Mouse (Mus musculus): ENCODE results near the gene Samm50. TPM values are rescaled to one million over a fixed set of nuclear protein-coding genes. Genes with fewer than 3 reads are reported as not detected.

Gene Samm50
- total and polyA plus RNA-seq, 3 experiments, result 55.3 to 132 (median 79.3) TPM

- Histone ChIP-seq H3K4me1 (ENCODE audit: control insufficient read depth in 1 of 2, insufficient read depth in 2 of 2) (peaks cover 3 to 43% of the 10 kb centered on the region in 2 experiments), H3K27ac (ENCODE audit: insufficient read depth, low read depth) (peak overlapping the region; percentile 53), H3K27me3 (replicated peaks) (no peaks in the 10 kb centered on the region), H3K4me2 (ENCODE audit: insufficient read depth, low read depth, poor library complexity, severe bottlenecking) (peak overlapping the region; percentile 82; the same call in 1 of the 2 replicates), H3K36me3 (replicated peaks in 1 of 2; ENCODE audit: control insufficient read depth in 1 of 2, insufficient read depth in 1 of 2, low read length in 1 of 2) (peaks cover 8 to 33% of the 10 kb centered on the region in 2 experiments), H3K9me3 (replicated peaks; ENCODE audit: low read length) (no peaks in the 10 kb centered on the region), H3K9ac (ENCODE audit: insufficient read depth, low read depth) (peak overlapping the region; percentile 81), H3K4me3 (replicated peaks in 1 of 3; ENCODE audit: low read depth in 2 of 3, low read length in 2 of 3, poor library complexity in 1 of 3) (peak overlapping the region; percentile 71 to 92 (median 80)), H3K79me2 (replicated peaks; ENCODE audit: control insufficient read depth, extremely low read depth, insufficient read depth, poor library complexity, severe bottlenecking) (peaks cover 7% of the 10 kb centered on the region)
- 0 out of 2 replicates have a peak, but pooled peaks have one; percentile 39 for TF ChIP-seq CHD1 (IDR thresholded peaks at IDR 0.05; ENCODE audit: low read depth, low read length)
- TF ChIP-seq JUND (conservative IDR thresholded peaks at IDR 0.05; ENCODE audit: low read depth, low read length), result no peak
- dilution Hi-C loops (cut with MboI; ENCODE audit: extremely low pct_ligation_motif_present, extremely low pct_unique_long_range_greater_than_20kb, low sequenced_read_pairs) (no loop called here), in situ Hi-C loops (cut with MboI; ENCODE audit: low pct_ligation_motif_present, low pct_unique_long_range_greater_than_20kb, low sequenced_read_pairs) (no loop called here)
- DNase-seq (ENCODE audit: extremely low read depth), result no peak
Observed at GRCm38 (mm10) chr15:84191724-84192057, 350 bp upstream of the Samm50 start.

DNA sequence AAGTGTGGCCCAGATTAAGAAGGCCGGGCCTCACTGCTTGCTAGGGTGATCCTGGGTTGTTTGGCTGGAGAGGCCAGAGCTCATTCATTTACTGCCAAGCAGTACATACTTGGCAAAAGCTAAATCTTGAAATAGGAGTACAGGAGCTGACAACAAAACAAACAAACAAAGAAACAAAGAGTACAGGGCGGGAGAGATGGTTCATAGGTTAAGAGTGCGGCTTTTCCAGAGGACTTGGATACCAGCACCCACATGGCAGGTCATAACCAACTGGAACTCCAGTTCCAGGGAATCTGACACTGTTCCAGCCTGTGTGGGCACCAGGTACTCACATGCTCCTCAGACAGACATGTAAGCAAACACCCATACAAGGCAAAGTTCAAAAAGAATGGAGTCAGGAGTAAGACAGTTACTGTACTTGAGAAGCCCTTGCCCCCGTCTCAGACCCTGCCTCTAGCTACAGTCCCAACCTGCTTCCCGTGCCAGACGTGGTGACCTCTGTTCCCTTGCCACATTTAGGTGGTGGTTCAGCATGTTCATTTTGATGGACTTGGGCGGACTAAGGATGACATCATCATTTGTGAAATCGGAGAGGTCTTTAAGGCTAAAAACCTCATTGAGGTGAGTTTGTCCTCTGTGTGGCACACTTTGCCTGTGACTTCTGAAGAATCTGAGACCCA lies 4.6 kb downstream of the Samm50 start:
- no peaks in the 10 kb centered on the region for H3K9me3 ChIP-seq (replicated peaks; ENCODE audit: low read length)
- H3K4me3 ChIP-seq (replicated peaks in 1 of 3; ENCODE audit: low read depth in 2 of 3, low read length in 2 of 3, poor library complexity in 1 of 3), result no peak overlapping the region
- H3K9ac ChIP-seq (ENCODE audit: insufficient read depth, low read depth), result no peak overlapping the region
- TF ChIP-seq RCOR1 (conservative IDR thresholded peaks at IDR 0.05; ENCODE audit: low read depth, low read length), result no peak
- no peak for TF ChIP-seq SMC3 (IDR thresholded peaks at IDR 0.05; ENCODE audit: low read depth, low read length)
- no peak for TF ChIP-seq NRF1 (IDR thresholded peaks at IDR 0.05; ENCODE audit: low read depth, low read length)
- TF ChIP-seq TCF12 (IDR thresholded peaks at IDR 0.05; ENCODE audit: low read depth, low read length), result no peak
- no peak for TF ChIP-seq TBP (conservative IDR thresholded peaks at IDR 0.05; ENCODE audit: low read depth, low read length)
- TF ChIP-seq SIN3A (IDR thresholded peaks at IDR 0.05; ENCODE audit: low read length), result no peak
- no peak for TF ChIP-seq ELF1 (IDR thresholded peaks at IDR 0.05; ENCODE audit: low read depth, low read length)
- no peak for TF ChIP-seq ETS1 (conservative IDR thresholded peaks at IDR 0.05; ENCODE audit: low read depth, low read length)
- TF ChIP-seq MXI1 (IDR thresholded peaks at IDR 0.05; ENCODE audit: low read depth, low read length), result no peak
- no peak for TF ChIP-seq ZC3H11A (IDR thresholded peaks at IDR 0.05; ENCODE audit: low read depth, low read length)
- no peak for TF ChIP-seq IRF4 (IDR thresholded peaks at IDR 0.05; ENCODE audit: low read depth, low read length)
- in situ Hi-C loops (cut with MboI; ENCODE audit: low pct_ligation_motif_present, low pct_unique_long_range_greater_than_20kb, low sequenced_read_pairs), result no loop called here
- H3K4me2 ChIP-seq (ENCODE audit: insufficient read depth, low read depth, poor library complexity, severe bottlenecking), result no peak overlapping the region
- peaks cover 56 to 82% of the 10 kb centered on the region in 2 experiments for H3K36me3 ChIP-seq (replicated peaks in 1 of 2; ENCODE audit: control insufficient read depth in 1 of 2, insufficient read depth in 1 of 2, low read length in 1 of 2)
- H3K4me1 ChIP-seq (ENCODE audit: control insufficient read depth in 1 of 2, insufficient read depth in 2 of 2), result peaks cover 0 to 13% of the 10 kb centered on the region in 2 experiments; a peak in 2 of 4 replicates
- no peak overlapping the region for H3K27ac ChIP-seq (ENCODE audit: insufficient read depth, low read depth)
- peaks cover 7% of the 10 kb centered on the region for H3K79me2 ChIP-seq (replicated peaks; ENCODE audit: control insufficient read depth, extremely low read depth, insufficient read depth, poor library complexity, severe bottlenecking)
- DNase-seq (ENCODE audit: extremely low read depth), result no peak
- dilution Hi-C loops (cut with MboI; ENCODE audit: extremely low pct_ligation_motif_present, extremely low pct_unique_long_range_greater_than_20kb, low sequenced_read_pairs), result no loop called here
- H3K27me3 ChIP-seq (replicated peaks), result no peaks in the 10 kb centered on the region

- Histone ChIP-seq H3K4me2 (ENCODE audit: insufficient read depth, low read depth, poor library complexity, severe bottlenecking) (no peak overlapping the region), H3K4me1 (ENCODE audit: control insufficient read depth in 1 of 2, insufficient read depth in 2 of 2) (peaks cover 5 to 11% of the 10 kb centered on the region in 2 experiments), H3K36me3 (replicated peaks in 1 of 2; ENCODE audit: control insufficient read depth in 1 of 2, insufficient read depth in 1 of 2, low read length in 1 of 2) (peaks cover 80 to 94% of the 10 kb centered on the region in 2 experiments), H3K27me3 (replicated peaks) (no peaks in the 10 kb centered on the region), H3K9me3 (replicated peaks; ENCODE audit: low read length) (no peaks in the 10 kb centered on the region), H3K79me2 (replicated peaks; ENCODE audit: control insufficient read depth, extremely low read depth, insufficient read depth, poor library complexity, severe bottlenecking) (no peaks in the 10 kb centered on the region), H3K27ac (ENCODE audit: insufficient read depth, low read depth) (no peak overlapping the region), H3K9ac (ENCODE audit: insufficient read depth, low read depth) (no peak overlapping the region), H3K4me3 (replicated peaks in 1 of 3; ENCODE audit: low read depth in 2 of 3, low read length in 2 of 3, poor library complexity in 1 of 3) (no peak overlapping the region)
- TF ChIP-seq HCFC1 (IDR thresholded peaks at IDR 0.05; ENCODE audit: low read depth, low read length) (no peak), USF1 (IDR thresholded peaks at IDR 0.05; ENCODE audit: low read depth, low read length) (no peak), SMC3 (IDR thresholded peaks at IDR 0.05; ENCODE audit: low read depth, low read length) (no peak), RAD21 (IDR thresholded peaks at IDR 0.05; ENCODE audit: low read depth, low read length) (no peak), ETS1 (conservative IDR thresholded peaks at IDR 0.05; ENCODE audit: low read depth, low read length) (no peak), UBTF (IDR thresholded peaks at IDR 0.05; ENCODE audit: low read depth, low read length) (no peak), IRF4 (IDR thresholded peaks at IDR 0.05; ENCODE audit: low read depth, low read length) (no peak)
- DNase-seq (ENCODE audit: extremely low read depth), result no peak
- in situ Hi-C loops (cut with MboI; ENCODE audit: low pct_ligation_motif_present, low pct_unique_long_range_greater_than_20kb, low sequenced_read_pairs) (no loop called here), dilution Hi-C loops (cut with MboI; ENCODE audit: extremely low pct_ligation_motif_present, extremely low pct_unique_long_range_greater_than_20kb, low sequenced_read_pairs) (no loop called here)
Observed at GRCm38 (mm10) chr15:84207327-84207726, 15.3 kb downstream of the Samm50 start.

Data from CH12.LX (cell line).